In genomic region chr11:97804841-97805661, GRCm38 (mm10) we compare ENCODE assay signal across 9 mouse cellular contexts. TPM values are rescaled to one million over a fixed set of nuclear protein-coding genes. Genes with fewer than 3 reads are reported as not detected.
DNase-seq lines count a peak whose midpoint lies in the region; ATAC-seq and TF ChIP-seq lines count a peak whose summit lies in the region.
"Had no signal": no experiment of that assay in that cellular context is flagged by ENCODE, and none has a peak within 500 bp of the region (broad histone marks: within the 10 kb centered on the region; RNA-seq: fewer than 3 reads in every experiment).

No protein-coding gene starts in this region.

- H3K27ac ChIP-seq in heart, adult 2 months, result peak overlapping the region; percentile 79
- peak overlapping the region; percentile 70 for H3K27ac ChIP-seq in liver, embryonic 13.5 days
- peak overlapping the region; percentile 81 for H3K27ac ChIP-seq in stomach, postnatal 0 days (replicated peaks)

- H3K4me1 ChIP-seq in heart, adult 2 months (ENCODE audit: control insufficient read depth, insufficient read depth, low read length), result peaks cover 55% of the 10 kb centered on the region
- peaks cover 89% of the 10 kb centered on the region for H3K4me1 ChIP-seq in liver, embryonic 13.5 days (replicated peaks)
- H3K4me1 ChIP-seq in stomach, postnatal 0 days (replicated peaks; ENCODE audit: control insufficient read depth, insufficient read depth), result peaks cover 49% of the 10 kb centered on the region

- ATAC-seq in liver, embryonic 13.5 days (ENCODE audit: low read depth), result no peak
- ATAC-seq in stomach, postnatal 0 days (ENCODE audit: low FRiP score, low TSS enrichment), result no peak

- TF ChIP-seq EP300 in heart, adult 2 months (IDR thresholded peaks at IDR 0.05; ENCODE audit: insufficient read depth, low read depth, low read length), result no peak
- TF ChIP-seq EP300 in stomach, postnatal 0 days (optimal IDR thresholded peaks at IDR 0.05), result no peak

- peak overlapping the region; percentile 24 for H3K4me2 ChIP-seq in liver, embryonic 13.5 days
- H3K4me2 ChIP-seq in stomach, postnatal 0 days (replicated peaks; ENCODE audit: low read depth), result peak overlapping the region; percentile 45

- peak overlapping the region; percentile 39 for H3K9ac ChIP-seq in heart, adult 2 months (ENCODE audit: low read depth, low read length)
- 0 out of 2 replicates have a peak overlapping the region, but pooled peaks have one; percentile 19 for H3K9ac ChIP-seq in liver, embryonic 13.5 days
- peak overlapping the region; percentile 9; the same call in 1 of the 2 replicates for H3K9ac ChIP-seq in stomach, postnatal 0 days (ENCODE audit: low read length)

- DNase-seq in heart, adult 2 months, result peak; percentile 47 to 50
- no peak for DNase-seq in heart, adult 8-10 months (ENCODE audit: low spot score)
- peak; percentile 52 for DNase-seq in adrenal gland, postnatal 25 days
- peak; percentile 34 to 51 for DNase-seq in heart, postnatal 14 days
- DNase-seq in liver, embryonic 13.5 days, result no peak
- no peak for DNase-seq in stomach, postnatal 0 days (ENCODE audit: low spot score)
- no peak for DNase-seq in thymus, postnatal 14 days
- DNase-seq in frontal cortex, postnatal 14 days (ENCODE audit: low spot score in 2 of 2), result no peak

- H3K4me3 ChIP-seq in heart, adult 2 months, result no peak overlapping the region
- H3K4me3 ChIP-seq in liver, embryonic 13.5 days (replicated peaks), result no peak overlapping the region
- 0 out of 2 replicates have a peak overlapping the region, but pooled peaks have one; percentile 13 for H3K4me3 ChIP-seq in stomach, postnatal 0 days (ENCODE audit: low read depth, low read length)

- intact Hi-C loops in heart, adult 2 months (cut with DNase I), result no loop called here
- intact Hi-C loops in heart, postnatal 14 days (cut with DNase I), result no loop called here

- H3K27me3 ChIP-seq in heart, adult 2 months (ENCODE audit: control insufficient read depth, insufficient read depth, low read length), result no peaks in the 10 kb centered on the region
- H3K27me3 ChIP-seq in liver, embryonic 13.5 days, result no peaks in the 10 kb centered on the region
- H3K27me3 ChIP-seq in stomach, postnatal 0 days (ENCODE audit: control insufficient read depth, insufficient read depth, low read length), result no peaks in the 10 kb centered on the region

- TF ChIP-seq POLR2A in heart, adult 2 months (IDR thresholded peaks at IDR 0.05; ENCODE audit: insufficient read depth, low read depth, low read length), result no peak

- H3K9me3 ChIP-seq in liver, embryonic 13.5 days (replicated peaks), result no peaks in the 10 kb centered on the region
- no peaks in the 10 kb centered on the region for H3K9me3 ChIP-seq in stomach, postnatal 0 days (ENCODE audit: control insufficient read depth, low read length)

- H3K79me2 ChIP-seq in heart, adult 2 months (replicated peaks; ENCODE audit: control insufficient read depth, insufficient read depth, low read length), result no peaks in the 10 kb centered on the region

- TF ChIP-seq CTCF in heart, adult 2 months (IDR thresholded peaks at IDR 0.05), result no peak
- TF ChIP-seq CTCF in stomach, postnatal 0 days (IDR thresholded peaks at IDR 0.05; ENCODE audit: low read depth), result no peak

- WGBS in heart, adult 2 months, result 12% methylated on average over 9 of the region's 9 CpGs
- 35% methylated on average over 9 of the region's 9 CpGs for WGBS in liver, embryonic 13.5 days (ENCODE audit: insufficient replicate concordance)
- WGBS in stomach, postnatal 0 days, result 20% methylated on average over 9 of the region's 9 CpGs

- peaks cover 31% of the 10 kb centered on the region for H3K36me3 ChIP-seq in heart, adult 2 months (ENCODE audit: control insufficient read depth, insufficient read depth, low read length)
- H3K36me3 ChIP-seq in liver, embryonic 13.5 days, result peaks cover 14% of the 10 kb centered on the region; the same call in 1 of the 2 replicates
- peaks cover 6% of the 10 kb centered on the region; the same call in 1 of the 2 replicates for H3K36me3 ChIP-seq in stomach, postnatal 0 days (ENCODE audit: control insufficient read depth, insufficient read depth, low read length)

RNA-seq across cellular contexts. Expression of gene Lasp1, which starts 6.3 kb away (rescaled TPM):
- total RNA-seq in heart, adult 2 months (2021), result 10 to 100 TPM; 28.2 to 31.6 TPM
- 31.1 and 38.5 TPM in 2 replicates for polyA plus RNA-seq in heart, adult 2 months (2012; rRNA removed)
- 10 to 100 TPM; 20.1 to 32.0 (median 25.8) TPM for total RNA-seq in heart, adult 8-10 months (2022)
- 103 and 142 TPM in 2 replicates for total RNA-seq in adrenal gland, postnatal 25 days (2021)
- 10 to 100 TPM; 47.8 to 49.6 TPM for total RNA-seq in heart, postnatal 14 days (2021)
- 27.5 and 31.2 TPM in 2 replicates for polyA plus RNA-seq in liver, embryonic 13.5 days (2015; fragmentation: Nextera tagmentation; extraction: Ambion mirVana)
- 84.0 and 90.1 TPM in 2 replicates for polyA plus RNA-seq in stomach, postnatal 0 days (2015; fragmentation: Nextera tagmentation; extraction: Ambion mirVana)

RNA-seq across cellular contexts. Expression of gene Rpl23, which starts 22.8 kb away (rescaled TPM):
- 100 to 1,000 TPM; 509 to 574 TPM for total RNA-seq in heart, adult 2 months (2021)
- polyA plus RNA-seq in heart, adult 2 months (2012; rRNA removed), result 103 and 140 TPM in 2 replicates
- 100 to 1,000 TPM; 425 to 610 (median 521) TPM for total RNA-seq in heart, adult 8-10 months (2022)
- 741 and 851 TPM in 2 replicates for total RNA-seq in adrenal gland, postnatal 25 days (2021)
- 100 to 1,000 TPM; 503 to 533 TPM for total RNA-seq in heart, postnatal 14 days (2021)
- 436 and 468 TPM in 2 replicates for polyA plus RNA-seq in liver, embryonic 13.5 days (2015; fragmentation: Nextera tagmentation; extraction: Ambion mirVana)
- 585 and 586 TPM in 2 replicates for polyA plus RNA-seq in stomach, postnatal 0 days (2015; fragmentation: Nextera tagmentation; extraction: Ambion mirVana)

RNA-seq across cellular contexts. Expression of gene 1700001P01Rik, which starts 29.3 kb away (rescaled TPM):
- not detected for total RNA-seq in heart, adult 2 months (2021)
- 0.20 TPM in 1 of 2 replicates, not detected in the other for polyA plus RNA-seq in heart, adult 2 months (2012; rRNA removed)
- not detected for total RNA-seq in heart, adult 8-10 months (2022)
- total RNA-seq in adrenal gland, postnatal 25 days (2021), result not detected in 2 replicates
- under 1 TPM in 1 of 2 experiments, not detected in 1; 0.65 TPM for total RNA-seq in heart, postnatal 14 days (2021)
- polyA plus RNA-seq in liver, embryonic 13.5 days (2015; fragmentation: Nextera tagmentation; extraction: Ambion mirVana), result 0.19 and 0.22 TPM in 2 replicates
- not detected in 2 replicates for polyA plus RNA-seq in stomach, postnatal 0 days (2015; fragmentation: Nextera tagmentation; extraction: Ambion mirVana)
- total RNA-seq: heart, postnatal 10 days had no signal

RNA-seq across cellular contexts. Expression of gene B230217C12Rik, which starts 35.5 kb away (rescaled TPM):
- total RNA-seq in heart, adult 2 months (2021), result 1 to 10 TPM in 1 of 2 experiments, under 1 TPM in 1; 0.64 to 1.6 TPM
- 2.3 and 2.7 TPM in 2 replicates for polyA plus RNA-seq in heart, adult 2 months (2012; rRNA removed)
- 1 to 10 TPM in 1 of 4 experiments, under 1 TPM in 3; 0.22 to 1.7 (median 0.51) TPM for total RNA-seq in heart, adult 8-10 months (2022)
- 5.1 and 5.5 TPM in 2 replicates for total RNA-seq in adrenal gland, postnatal 25 days (2021)
- 1 to 10 TPM in 1 of 2 experiments, under 1 TPM in 1; 0.95 to 1.1 TPM for total RNA-seq in heart, postnatal 14 days (2021)
- 0.85 and 1.3 TPM in 2 replicates for polyA plus RNA-seq in liver, embryonic 13.5 days (2015; fragmentation: Nextera tagmentation; extraction: Ambion mirVana)
- 1.1 and 1.9 TPM in 2 replicates for polyA plus RNA-seq in stomach, postnatal 0 days (2015; fragmentation: Nextera tagmentation; extraction: Ambion mirVana)

RNA-seq across cellular contexts. Expression of gene Cwc25, which starts 38.7 kb away (rescaled TPM):
- total RNA-seq in heart, adult 2 months (2021), result 1 to 10 TPM; 7.6 to 7.9 TPM
- polyA plus RNA-seq in heart, adult 2 months (2012; rRNA removed), result 6.0 and 8.7 TPM in 2 replicates
- 1 to 10 TPM; 6.1 to 7.1 (median 6.3) TPM for total RNA-seq in heart, adult 8-10 months (2022)
- total RNA-seq in adrenal gland, postnatal 25 days (2021), result 19.5 and 22.6 TPM in 2 replicates
- total RNA-seq in heart, postnatal 14 days (2021), result 10 to 100 TPM in 1 of 2 experiments, 1 to 10 TPM in 1; 8.9 to 10.6 TPM
- polyA plus RNA-seq in liver, embryonic 13.5 days (2015; fragmentation: Nextera tagmentation; extraction: Ambion mirVana), result 7.0 and 7.7 TPM in 2 replicates
- polyA plus RNA-seq in stomach, postnatal 0 days (2015; fragmentation: Nextera tagmentation; extraction: Ambion mirVana), result 9.0 TPM in 2 replicates

Comparison
In these comparisons a context has a peak if more than half of its experiments do, and no peak if none do; other contexts are left out.
1. DNase-seq: peak in heart, adult 2 months (2 of 2), adrenal gland, postnatal 25 days (single experiment) and heart, postnatal 14 days (2 of 2); none in heart, adult 8-10 months (single experiment), liver, embryonic 13.5 days (single experiment), stomach, postnatal 0 days (single experiment), thymus, postnatal 14 days (single experiment) and frontal cortex, postnatal 14 days (0 of 2).
2. Peak in every context shown above with its lines, with median percentiles within 50 percentile points of each other: H3K27ac ChIP-seq and H3K9ac ChIP-seq.